Mouse (Mus musculus) liver, embryonic 15.5 days (tissue): ENCODE measurements at regions not wholly inside any gene's neighbourhood (a gene's known extent, or its start where the extent isn't known, plus 50 kb on each side); places are given as distances from the start of the nearest gene placed in this dataset.

Experiments used
- ATAC-seq: fragments of 200-750 bp; cut with Nextera tagmentation; 2 replicates; pipeline ENCODE4 v1.8.0; 2017; ENCODE audit warnings: moderate number of reproducible peaks, mild to moderate bottlenecking, moderate library complexity; ENCODE audit not compliant: insufficient read depth
- H3K27ac ChIP-seq: fragments of 300-500 bp; sonication (generic); replicated peaks from 2 replicates; pipeline ENCODE4 v1.5.1; 2015; ENCODE audit warnings: mild to moderate bottlenecking, inconsistent platforms
- H3K27me3 ChIP-seq: fragments of 300-500 bp; sonication (generic); 2 replicates; pipeline ENCODE4 v1.6.1; 2015; ENCODE audit warnings: mild to moderate bottlenecking, inconsistent platforms
- H3K36me3 ChIP-seq: fragments of 300-500 bp; sonication (generic); replicated peaks from 2 replicates; pipeline ENCODE4 v1.6.1; 2015; ENCODE audit warnings: moderate library complexity, mild to moderate bottlenecking, inconsistent platforms
- H3K4me1 ChIP-seq: fragments of 300-500 bp; sonication (generic); replicated peaks from 2 replicates; pipeline ENCODE4 v1.6.1; 2015; ENCODE audit warnings: inconsistent platforms
- H3K4me2 ChIP-seq: fragments of 300-500 bp; sonication (generic); 2 replicates; pipeline ENCODE4 v1.6.1; 2015; ENCODE audit warnings: moderate library complexity, mild to moderate bottlenecking, inconsistent platforms
- H3K4me3 ChIP-seq: fragments of 300-500 bp; sonication (generic); replicated peaks from 2 replicates; pipeline ENCODE4 v1.5.1; 2015; ENCODE audit warnings: mild to moderate bottlenecking, inconsistent platforms
- H3K9ac ChIP-seq: fragments of 300-500 bp; sonication (generic); 2 replicates; pipeline ENCODE4 v1.6.1; 2015; ENCODE audit warnings: moderate library complexity, mild to moderate bottlenecking, inconsistent platforms
- H3K9me3 ChIP-seq: fragments of 300-500 bp; sonication (generic); replicated peaks from 2 replicates; pipeline ENCODE4 v1.6.1; 2016; ENCODE audit warnings: inconsistent platforms
- WGBS: fragments of 180-500 bp; shearing (Covaris S2); methylation state at CpG from one replicate; pipeline ENCODE4 v1.1.7; 2015; ENCODE audit warnings: mixed read lengths; ENCODE audit not compliant: insufficient replicate concordance; 5-methylcytosine and 5-hydroxymethylcytosine counted together

DNA sequence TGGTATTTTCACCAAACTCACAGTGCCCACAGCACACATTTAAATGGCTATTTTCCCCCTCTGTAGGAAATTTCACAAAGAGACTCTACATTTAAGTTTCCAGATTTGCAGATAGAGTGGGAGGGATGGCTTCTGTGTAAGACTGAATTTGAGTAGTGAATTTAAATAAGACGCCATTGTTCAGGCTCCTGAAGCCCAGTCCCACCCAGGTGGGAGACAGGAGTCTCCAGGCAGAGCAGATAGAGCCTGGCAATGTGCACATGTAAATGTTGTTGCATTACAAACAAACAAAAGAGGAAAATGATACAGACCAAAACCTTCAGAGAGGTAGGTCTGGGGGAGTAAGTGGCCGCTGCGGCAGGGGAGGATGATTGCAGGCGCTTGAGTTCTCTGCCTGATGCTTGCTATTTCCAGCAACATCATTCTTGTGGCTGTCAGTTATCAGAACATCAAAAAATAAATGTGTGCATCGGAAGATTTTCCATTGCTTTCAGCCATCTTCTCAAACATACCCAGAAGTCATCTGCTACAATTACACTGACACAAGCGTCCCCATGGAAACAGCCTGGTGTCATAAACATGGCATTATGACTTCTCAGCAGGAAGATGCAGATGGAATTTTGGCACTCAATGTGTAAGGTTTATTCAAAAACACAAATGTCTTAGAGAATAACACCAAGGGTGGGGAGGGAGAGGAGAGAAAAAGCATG lies 318.5 kb downstream of the Phkb start:
- Histone ChIP-seq H3K36me3 (no peaks in the 10 kb centered on the region), H3K9ac (no peak overlapping the region), H3K4me2 (no peak overlapping the region), H3K4me3 (no peak overlapping the region), H3K4me1 (no peaks in the 10 kb centered on the region), H3K27ac (no peak overlapping the region), H3K27me3 (no peaks in the 10 kb centered on the region), H3K9me3 (no peaks in the 10 kb centered on the region)
- WGBS, result 73% methylated on average over 6 of the region's 6 CpGs
- no peak for ATAC-seq

DNA sequence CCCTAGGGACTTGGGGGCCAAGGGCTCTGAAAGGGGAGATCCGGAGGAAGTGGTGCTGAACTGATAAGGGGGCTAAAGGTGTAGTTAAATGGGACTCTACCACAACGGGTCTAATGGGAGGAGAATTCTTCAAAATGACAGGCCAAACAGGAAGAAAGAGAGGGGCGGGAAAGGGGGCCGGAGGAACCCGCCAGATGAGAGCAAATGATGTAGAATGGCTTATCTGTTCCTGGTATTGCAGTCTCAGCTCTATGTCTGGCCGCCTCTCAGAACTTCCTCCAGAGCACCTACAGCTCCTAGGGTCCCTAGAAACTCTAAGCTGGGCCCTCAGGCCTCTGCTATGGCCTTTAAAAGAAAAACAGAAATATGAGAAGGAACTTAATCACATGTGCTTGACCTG lies 306.8 kb downstream of the Phkb start:
- no peak overlapping the region for H3K27ac ChIP-seq
- ATAC-seq, result no peak
- no peaks in the 10 kb centered on the region for H3K27me3 ChIP-seq
- H3K4me1 ChIP-seq, result no peaks in the 10 kb centered on the region
- no peak overlapping the region for H3K4me3 ChIP-seq
- no peaks in the 10 kb centered on the region for H3K9me3 ChIP-seq
- no peaks in the 10 kb centered on the region for H3K36me3 ChIP-seq
- no peak overlapping the region for H3K4me2 ChIP-seq
- no peak overlapping the region for H3K9ac ChIP-seq
- 13% methylated on average over 6 of the region's 6 CpGs for WGBS

DNA sequence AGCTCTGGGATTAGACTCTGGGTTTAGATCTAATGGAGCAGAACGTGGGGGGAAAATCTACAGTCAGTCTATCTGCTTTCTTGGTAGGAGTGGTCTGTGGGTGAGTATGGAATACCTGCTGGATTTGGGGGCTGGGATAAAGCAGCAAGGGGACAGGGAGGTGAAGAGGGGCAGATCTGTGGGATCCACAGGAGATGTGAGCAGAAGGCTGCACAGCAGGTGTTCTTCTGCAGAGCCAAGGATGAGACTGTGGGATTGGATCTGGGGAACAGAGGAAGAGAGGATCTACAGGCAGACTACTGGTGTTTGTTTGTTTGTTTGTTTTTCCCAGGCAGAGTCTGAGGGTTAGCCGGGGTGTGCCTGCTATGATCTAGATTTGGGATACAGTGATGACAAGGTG lies 284.5 kb downstream of the Phkb start:
- no peak overlapping the region for H3K9ac ChIP-seq
- no peak overlapping the region for H3K27ac ChIP-seq
- H3K4me2 ChIP-seq, result no peak overlapping the region
- no peaks in the 10 kb centered on the region for H3K36me3 ChIP-seq
- H3K27me3 ChIP-seq, result no peaks in the 10 kb centered on the region
- H3K4me1 ChIP-seq, result no peaks in the 10 kb centered on the region
- ATAC-seq, result no peak
- H3K9me3 ChIP-seq, result no peaks in the 10 kb centered on the region
- 52% methylated on average over 2 of the region's 2 CpGs for WGBS
- no peak overlapping the region for H3K4me3 ChIP-seq

DNA sequence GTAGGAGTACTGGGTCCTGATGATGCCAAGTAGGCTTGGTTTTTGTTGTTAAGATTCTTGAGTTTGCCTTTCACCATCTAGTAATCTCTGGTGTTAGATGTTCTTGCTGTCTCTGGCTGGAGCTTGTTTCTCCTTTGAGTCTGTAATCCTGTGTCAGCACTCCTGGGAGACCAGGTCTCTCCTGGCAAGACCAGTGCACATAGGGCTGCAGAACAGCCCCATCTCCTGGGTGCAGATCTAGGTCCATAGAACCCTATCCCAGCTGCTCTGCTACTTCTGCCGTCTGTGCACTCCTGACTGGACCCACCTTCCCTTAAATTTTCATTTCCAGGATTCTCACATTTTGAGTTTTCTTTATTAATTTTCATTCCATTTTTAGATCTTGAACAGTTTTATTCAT lies 283.9 kb downstream of the Phkb start:
- no peak for ATAC-seq
- Histone ChIP-seq H3K27me3 (no peaks in the 10 kb centered on the region), H3K27ac (no peak overlapping the region), H3K4me1 (no peaks in the 10 kb centered on the region), H3K4me3 (no peak overlapping the region), H3K36me3 (no peaks in the 10 kb centered on the region), H3K9ac (no peak overlapping the region), H3K9me3 (no peaks in the 10 kb centered on the region), H3K4me2 (no peak overlapping the region)
- 59% methylated on average over 1 of the region's 1 CpGs for WGBS
